Mouse (Mus musculus): ENCODE results near the gene Stat3. TPM values are rescaled to one million over a fixed set of nuclear protein-coding genes. Genes with fewer than 3 reads are reported as not detected.

Stat3 gene
- polyA plus RNA-seq, 2 experiments: 56.1 to 65.9 TPM

- H3K27ac ChIP-seq (replicated peaks; ENCODE audit: low read depth, low read length): no peak overlapping the region
- 96% methylated on average over 5 of the region's 5 CpGs for WGBS
- no peaks in the 10 kb centered on the region for H3K27me3 ChIP-seq (ENCODE audit: control insufficient read depth, insufficient read depth, low read length)
- no peak overlapping the region for H3K9ac ChIP-seq (ENCODE audit: low read depth, low read length, severe bottlenecking)
- peaks cover 64% of the 10 kb centered on the region for H3K36me3 ChIP-seq (ENCODE audit: control insufficient read depth, insufficient read depth, low read length)
- no peak overlapping the region for H3K4me3 ChIP-seq (replicated peaks; ENCODE audit: low read length)
- H3K4me1 ChIP-seq (ENCODE audit: control insufficient read depth, insufficient read depth, low read length): no peaks in the 10 kb centered on the region
- no peaks in the 10 kb centered on the region for H3K9me3 ChIP-seq (ENCODE audit: control insufficient read depth, low read length)
- H3K4me2 ChIP-seq (replicated peaks; ENCODE audit: low read depth, low read length, severe bottlenecking): no peak overlapping the region
- no peak for DNase-seq (ENCODE audit: low spot score)
- no peak for TF ChIP-seq POLR2A (IDR thresholded peaks at IDR 0.05; ENCODE audit: borderline replicate concordance, extremely low read depth, insufficient read depth, insufficient read length)
- ATAC-seq (ENCODE audit: low FRiP score, low read depth): no peak
These were observed 46.9 kb downstream of the Stat3 start for GRCm38 (mm10) chr11:100892435-100892834.

DNA sequence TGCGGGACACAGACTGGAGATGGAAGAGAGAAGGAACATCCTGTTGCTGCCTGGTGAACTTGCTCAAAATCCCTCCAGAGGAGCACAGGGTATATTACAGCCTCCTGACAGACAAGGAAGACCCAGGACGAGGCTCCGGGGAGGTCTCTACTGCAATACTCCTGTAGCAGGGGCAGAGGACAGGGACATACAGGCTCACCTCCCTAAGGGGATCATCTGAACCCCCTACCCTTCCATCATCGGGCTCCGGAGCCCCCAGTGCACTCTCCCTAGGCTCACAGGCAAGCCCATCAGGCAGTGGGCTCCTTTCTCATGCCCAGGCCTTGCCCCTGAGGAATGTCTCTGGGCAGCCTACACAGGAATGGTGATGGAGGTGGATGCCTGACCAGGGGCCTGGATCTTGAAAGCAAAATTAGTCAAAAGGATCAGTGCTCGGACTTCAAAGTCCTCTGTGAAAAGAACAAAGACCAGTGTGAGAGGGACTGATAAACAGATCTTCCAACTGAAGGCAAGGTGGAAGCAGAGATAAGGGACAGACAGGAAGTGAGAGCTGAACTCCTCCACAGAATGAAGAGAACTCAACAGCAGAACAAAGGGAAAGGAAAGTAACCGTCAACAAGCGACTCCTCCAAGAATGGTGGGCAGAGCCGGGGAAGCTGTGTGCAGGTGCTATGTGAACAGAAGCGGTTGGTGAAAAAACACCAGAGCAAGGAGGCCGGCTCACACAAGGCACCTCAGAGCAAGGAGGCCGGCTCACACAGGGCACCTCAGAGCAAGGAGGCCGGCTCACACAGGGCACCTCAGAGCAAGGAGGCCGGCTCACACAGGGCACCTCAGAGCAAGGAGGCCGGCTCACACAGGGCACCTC is 47.9 kb downstream of the Stat3 start:
- ATAC-seq (ENCODE audit: low FRiP score, low read depth) (no peak), DNase-seq (ENCODE audit: low spot score) (no peak)
- no peak for TF ChIP-seq POLR2A (IDR thresholded peaks at IDR 0.05; ENCODE audit: borderline replicate concordance, extremely low read depth, insufficient read depth, insufficient read length)

DNA sequence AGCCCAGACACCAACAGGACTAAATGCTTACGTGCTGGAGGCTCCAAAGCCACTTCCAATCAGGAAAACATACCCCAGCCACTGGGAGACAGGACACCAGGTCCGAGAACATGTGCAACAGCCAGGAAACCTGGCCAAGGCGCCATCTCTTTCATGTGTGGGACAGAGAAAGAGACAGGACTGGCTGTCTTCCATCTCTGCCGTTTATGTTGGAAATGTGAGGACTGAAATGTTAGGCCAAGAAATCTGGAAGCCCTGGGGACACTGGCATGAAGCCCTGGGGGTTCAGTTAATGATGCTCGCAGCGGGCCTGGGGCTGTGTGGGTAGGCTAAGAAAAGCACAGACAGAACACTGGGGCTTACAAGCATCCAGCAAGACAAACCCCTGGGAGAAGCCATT is 48.9 kb downstream of the Stat3 start:
- Histone ChIP-seq H3K27me3 (ENCODE audit: control insufficient read depth, insufficient read depth, low read length) (no peaks in the 10 kb centered on the region), H3K36me3 (ENCODE audit: control insufficient read depth, insufficient read depth, low read length) (peaks cover 63% of the 10 kb centered on the region), H3K9me3 (ENCODE audit: control insufficient read depth, low read length) (no peaks in the 10 kb centered on the region), H3K4me2 (replicated peaks; ENCODE audit: low read depth, low read length, severe bottlenecking) (no peak overlapping the region), H3K9ac (ENCODE audit: low read depth, low read length, severe bottlenecking) (no peak overlapping the region), H3K4me3 (replicated peaks; ENCODE audit: low read length) (no peak overlapping the region), H3K4me1 (ENCODE audit: control insufficient read depth, insufficient read depth, low read length) (no peaks in the 10 kb centered on the region), H3K27ac (replicated peaks; ENCODE audit: low read depth, low read length) (no peak overlapping the region)
- 84% methylated on average over 6 of the region's 6 CpGs for WGBS
- DNase-seq (ENCODE audit: low spot score) (no peak), ATAC-seq (ENCODE audit: low FRiP score, low read depth) (no peak)
- TF ChIP-seq POLR2A (IDR thresholded peaks at IDR 0.05; ENCODE audit: borderline replicate concordance, extremely low read depth, insufficient read depth, insufficient read length): no peak

More for the DNA sequence above, 47.9 kb downstream of the Stat3 start:
- Histone ChIP-seq H3K4me2 (replicated peaks; ENCODE audit: low read depth, low read length, severe bottlenecking) (no peak overlapping the region), H3K4me1 (ENCODE audit: control insufficient read depth, insufficient read depth, low read length) (no peaks in the 10 kb centered on the region), H3K27me3 (ENCODE audit: control insufficient read depth, insufficient read depth, low read length) (no peaks in the 10 kb centered on the region), H3K9ac (ENCODE audit: low read depth, low read length, severe bottlenecking) (no peak overlapping the region), H3K4me3 (replicated peaks; ENCODE audit: low read length) (no peak overlapping the region), H3K27ac (replicated peaks; ENCODE audit: low read depth, low read length) (no peak overlapping the region), H3K9me3 (ENCODE audit: control insufficient read depth, low read length) (no peaks in the 10 kb centered on the region), H3K36me3 (ENCODE audit: control insufficient read depth, insufficient read depth, low read length) (peaks cover 65% of the 10 kb centered on the region)
- 60% methylated on average over 15 of the region's 15 CpGs for WGBS

DNA sequence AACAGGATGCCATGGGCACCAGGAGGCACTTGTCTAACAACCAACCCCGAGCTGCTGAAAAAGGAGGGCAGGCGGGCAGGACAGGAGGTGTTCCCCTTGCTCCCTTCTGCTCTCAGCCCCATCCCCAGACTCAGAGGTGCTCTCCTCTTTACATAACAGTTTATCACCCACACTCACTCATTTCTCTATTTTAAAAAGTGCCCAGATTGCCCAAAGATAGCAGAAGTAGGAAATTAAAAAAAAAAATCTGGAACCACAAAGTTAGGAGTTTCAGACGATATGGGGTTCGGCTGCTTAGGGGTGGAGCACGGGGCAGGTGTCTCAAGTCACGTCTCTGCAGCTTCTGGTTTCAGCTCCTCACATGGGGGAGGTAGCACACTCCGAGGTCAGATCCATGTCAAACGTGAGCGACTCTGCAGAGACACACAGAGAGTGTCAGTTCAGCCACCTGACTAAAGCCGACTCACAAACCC is 51.0 kb downstream of the Stat3 start:
- Histone ChIP-seq H3K4me3 (replicated peaks; ENCODE audit: low read length) (no peak overlapping the region), H3K36me3 (ENCODE audit: control insufficient read depth, insufficient read depth, low read length) (peaks cover 53% of the 10 kb centered on the region), H3K27me3 (ENCODE audit: control insufficient read depth, insufficient read depth, low read length) (no peaks in the 10 kb centered on the region), H3K4me1 (ENCODE audit: control insufficient read depth, insufficient read depth, low read length) (no peaks in the 10 kb centered on the region), H3K27ac (replicated peaks; ENCODE audit: low read depth, low read length) (no peak overlapping the region), H3K4me2 (replicated peaks; ENCODE audit: low read depth, low read length, severe bottlenecking) (no peak overlapping the region), H3K9ac (ENCODE audit: low read depth, low read length, severe bottlenecking) (no peak overlapping the region), H3K9me3 (ENCODE audit: control insufficient read depth, low read length) (no peaks in the 10 kb centered on the region)
- DNase-seq (ENCODE audit: low spot score) (no peak), ATAC-seq (ENCODE audit: low FRiP score, low read depth) (no peak)
- no peak for TF ChIP-seq POLR2A (IDR thresholded peaks at IDR 0.05; ENCODE audit: borderline replicate concordance, extremely low read depth, insufficient read depth, insufficient read length)
- 59% methylated on average over 10 of the region's 10 CpGs for WGBS

DNA sequence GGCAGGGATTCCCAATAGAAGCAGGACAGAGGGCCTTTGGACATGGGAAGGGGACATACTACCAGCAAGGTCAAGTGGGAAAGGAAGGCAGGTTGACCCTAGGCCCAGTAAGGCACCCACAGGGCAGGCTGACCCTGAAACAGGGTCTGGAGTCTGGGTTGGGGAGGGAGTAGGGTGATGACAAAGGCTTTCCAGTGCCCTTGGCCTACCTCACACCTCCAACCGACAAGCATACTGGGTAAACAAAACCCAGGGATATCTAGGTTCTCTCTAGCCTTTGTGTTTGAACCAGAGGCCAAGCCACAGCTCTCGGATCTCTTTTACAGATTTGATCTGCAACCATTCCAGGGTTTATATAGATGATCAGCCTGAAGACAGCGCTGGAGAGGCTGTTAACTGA is 51.6 kb downstream of the Stat3 start:
- no peaks in the 10 kb centered on the region for H3K9me3 ChIP-seq (ENCODE audit: control insufficient read depth, low read length)
- ATAC-seq (ENCODE audit: low FRiP score, low read depth) (no peak), DNase-seq (ENCODE audit: low spot score) (no peak)
- no peak overlapping the region for H3K4me2 ChIP-seq (replicated peaks; ENCODE audit: low read depth, low read length, severe bottlenecking)
- H3K4me1 ChIP-seq (ENCODE audit: control insufficient read depth, insufficient read depth, low read length): no peaks in the 10 kb centered on the region
- no peak overlapping the region for H3K4me3 ChIP-seq (replicated peaks; ENCODE audit: low read length)
- no peak for TF ChIP-seq POLR2A (IDR thresholded peaks at IDR 0.05; ENCODE audit: borderline replicate concordance, extremely low read depth, insufficient read depth, insufficient read length)
- no peaks in the 10 kb centered on the region for H3K27me3 ChIP-seq (ENCODE audit: control insufficient read depth, insufficient read depth, low read length)
- peaks cover 47% of the 10 kb centered on the region for H3K36me3 ChIP-seq (ENCODE audit: control insufficient read depth, insufficient read depth, low read length)
- WGBS: 83% methylated on average over 3 of the region's 3 CpGs
- no peak overlapping the region for H3K9ac ChIP-seq (ENCODE audit: low read depth, low read length, severe bottlenecking)
- no peak overlapping the region for H3K27ac ChIP-seq (replicated peaks; ENCODE audit: low read depth, low read length)
